Mouse (Mus musculus) adrenal gland, postnatal 25 days (tissue): Measurements from ENCODE around the gene Commd7. TPM values are rescaled to one million over a fixed set of nuclear protein-coding genes. Genes with fewer than 3 reads are reported as not detected.
"Not testable (repeated sequence)": the region's sequence is repeated elsewhere in the genome, so short reads cannot be mapped to it uniquely, and the experiment has no call there.

ENCODE experiments used
- DNase-seq: peaks from one replicate; pipeline ENCODE4 v3.0.0; 2021; ENCODE audit warnings: mixed read lengths
- long read RNA-seq: library from polyadenylated mRNA; stranded (forward); transcript quantifications from one replicate; pipeline ENCODE4 v2.0.0, GENCODE M21; 2021
- total RNA-seq: library from RNA; stranded (reverse); gene quantifications from 2 replicates; pipeline ENCODE4 v1.2.3, GENCODE M21; 2021

Commd7 gene
- total RNA-seq: 39.0 and 44.0 TPM in 2 replicates
- long read RNA-seq, transcript Commd7-201 (9 exons, 3,210 nt): major isoform, 45 of 54 reads
- long read RNA-seq, partial matches to known transcripts: 3 of 54 reads
- long read RNA-seq, other reads (novel, unspliced or antisense): 2 of 54 reads

GRCm38 (mm10) chr2:153631976-153632870 is at the start of gene Commd7:
Gene Commd7, minus strand, starts transcription at chr2:153632781.
- peak; percentile 91 for DNase-seq

- no peak for DNase-seq
These were observed 47.4 kb upstream of the Commd7 start for GRCm38 (mm10) chr2:153679959-153680358.

GRCm38 (mm10) chr2:153677550-153677949 is 45.0 kb upstream of the Commd7 start:
- no peak for DNase-seq

GRCm38 (mm10) chr2:153676944-153677343 is 44.4 kb upstream of the Commd7 start:
- DNase-seq: no peak

GRCm38 (mm10) chr2:153675364-153675763 is 42.8 kb upstream of the Commd7 start:
- not testable (repeated sequence) for DNase-seq

GRCm38 (mm10) chr2:153672619-153673018 is 40.0 kb upstream of the Commd7 start:
- DNase-seq: no peak

- DNase-seq: no peak
These were observed 37.5 kb upstream of the Commd7 start for GRCm38 (mm10) chr2:153670111-153670510.

- no peak for DNase-seq
These were observed 36.3 kb upstream of the Commd7 start for GRCm38 (mm10) chr2:153668754-153669376.

GRCm38 (mm10) chr2:153665401-153665800 is 32.8 kb upstream of the Commd7 start:
- no peak for DNase-seq

GRCm38 (mm10) chr2:153660616-153661015 is 28.0 kb upstream of the Commd7 start:
- DNase-seq: no peak

GRCm38 (mm10) chr2:153657659-153658058 is 25.1 kb upstream of the Commd7 start:
- DNase-seq: not testable (repeated sequence)

- DNase-seq: no peak
These were observed 19.1 kb upstream of the Commd7 start for GRCm38 (mm10) chr2:153651681-153652080.

GRCm38 (mm10) chr2:153650014-153650687 is 17.6 kb upstream of the Commd7 start:
- DNase-seq: peak; percentile 7

GRCm38 (mm10) chr2:153649298-153650013 is 16.9 kb upstream of the Commd7 start, which contains the start of gene Dnmt3b:
Gene Dnmt3b, plus strand, starts transcription at chr2:153649450.
- DNase-seq: peak; percentile 68

- no peak for DNase-seq
These were observed 16.3 kb upstream of the Commd7 start for GRCm38 (mm10) chr2:153648773-153649297.

GRCm38 (mm10) chr2:153642999-153643398 is 10.4 kb upstream of the Commd7 start:
- DNase-seq: no peak

GRCm38 (mm10) chr2:153642496-153642895 is 9.9 kb upstream of the Commd7 start:
- DNase-seq: no peak

- DNase-seq: no peak
These were observed 6.5 kb upstream of the Commd7 start for GRCm38 (mm10) chr2:153638977-153639680.

- DNase-seq: no peak
These were observed 678 bp upstream of the Commd7 start for GRCm38 (mm10) chr2:153633259-153633658.

GRCm38 (mm10) chr2:153632871-153633226 is 268 bp upstream of the Commd7 start:
- DNase-seq: no peak

GRCm38 (mm10) chr2:153630950-153631349 is 1.6 kb downstream of the Commd7 start:
- DNase-seq: no peak
